Mouse (Mus musculus) MEL (cell line): ENCODE results near the gene Padi6. TPM values are rescaled to one million over a fixed set of nuclear protein-coding genes. Genes with fewer than 3 reads are reported as not detected.

Experiments
- DNase-seq: peaks from one replicate; pipeline ENCODE4 v3.0.0; 2011; ENCODE audit warnings: low read depth, low spot score
- H3K27ac ChIP-seq: 2 replicates; pipeline ENCODE4 v1.5.1; 2012; ENCODE audit warnings: low read depth, mild to moderate bottlenecking, control low read depth, low read length, moderate library complexity; ENCODE audit not compliant: control insufficient read depth
- H3K27me3 ChIP-seq, 2 experiments: fragments of 150-350 bp in 1 of 2; sonication (generic) in 1 of 2; 2 replicates each; pipeline ENCODE4 v1.6.1; 2012; ENCODE audit warnings: low read length in 2 of 2, mild to moderate bottlenecking in 2 of 2, improper control_type of control experiment in 1 of 2, moderate library complexity in 1 of 2; ENCODE audit not compliant: insufficient read depth in 2 of 2, control insufficient read depth in 1 of 2
- H3K36me3 ChIP-seq, 2 experiments: 2 replicates each; pipeline ENCODE4 v1.6.1; 2012 to 2014; ENCODE audit warnings: low read length in 2 of 2, improper control_type of control experiment in 1 of 2, inconsistent platforms in 1 of 2, mild to moderate bottlenecking in 1 of 2; ENCODE audit not compliant: insufficient read depth in 2 of 2, control insufficient read depth in 1 of 2
- H3K4me1 ChIP-seq, 2 experiments: fragments of 150-350 bp in 1 of 2; sonication (generic) in 1 of 2; 2 replicates each; pipeline ENCODE4 v1.6.1; 2012; ENCODE audit warnings: low read length in 2 of 2, improper control_type of control experiment in 1 of 2, mild to moderate bottlenecking in 1 of 2; ENCODE audit not compliant: insufficient read depth in 2 of 2, control insufficient read depth in 1 of 2
- H3K4me3 ChIP-seq, 2 experiments: fragments of 150-350 bp in 1 of 2; sonication (generic) in 1 of 2; 2 replicates each; pipeline ENCODE4 v1.5.1; 2012; ENCODE audit warnings: low read depth in 2 of 2, low read length in 2 of 2, mild to moderate bottlenecking in 2 of 2, moderate library complexity in 2 of 2, control low read depth in 1 of 2, improper control_type of control experiment in 1 of 2; ENCODE audit not compliant: control insufficient read depth in 1 of 2, insufficient read depth in 1 of 2
- H3K79me2 ChIP-seq: 2 replicates; pipeline ENCODE4 v1.6.1; 2012; ENCODE audit warnings: mild to moderate bottlenecking, low read length, moderate library complexity; ENCODE audit not compliant: control insufficient read depth, poor library complexity, insufficient read depth
- H3K9ac ChIP-seq: 2 replicates; pipeline ENCODE4 v1.6.1; 2012; ENCODE audit warnings: low read depth, mild to moderate bottlenecking, control low read depth, low read length, moderate library complexity; ENCODE audit not compliant: control insufficient read depth, poor library complexity, severe bottlenecking
- H3K9me3 ChIP-seq: fragments of 150-350 bp; sonication (generic); replicated peaks from 2 replicates; pipeline ENCODE4 v1.6.1; 2012; ENCODE audit warnings: mild to moderate bottlenecking, low read length, improper control_type of control experiment, moderate library complexity; ENCODE audit not compliant: insufficient read depth
- CHD1 ChIP-seq: IDR thresholded peaks from 2 replicates; pipeline ENCODE4 v1.6.1; 2012; ENCODE audit warnings: low read depth, mild to moderate bottlenecking, inconsistent platforms, low read length, improper control_type of control experiment
- E2F4 ChIP-seq: IDR thresholded peaks from 2 replicates; pipeline ENCODE4 v1.6.1; 2011; ENCODE audit warnings: low read depth, low read length, improper control_type of control experiment, borderline replicate concordance
- ELF1 ChIP-seq: IDR thresholded peaks from 2 replicates; pipeline ENCODE4 v1.6.1; 2014; ENCODE audit warnings: low read depth, mild to moderate bottlenecking, inconsistent platforms, low read length, improper control_type of control experiment, moderate library complexity
- EP300 ChIP-seq, 2 experiments: IDR thresholded peaks; 2 replicates each; pipeline ENCODE4 v1.6.1; 2011; ENCODE audit warnings: improper control_type of control experiment in 2 of 2, low read length in 2 of 2, low read depth in 1 of 2, mild to moderate bottlenecking in 1 of 2
- ETS1 ChIP-seq: IDR thresholded peaks from 2 replicates; pipeline ENCODE4 v1.6.1; 2012; ENCODE audit warnings: low read depth, mild to moderate bottlenecking, inconsistent platforms, low read length, improper control_type of control experiment, moderate library complexity
- GABPA ChIP-seq: IDR thresholded peaks from 2 replicates; pipeline ENCODE4 v1.6.1; 2012; ENCODE audit warnings: low read depth, mild to moderate bottlenecking, inconsistent platforms, low read length, improper control_type of control experiment, moderate library complexity
- HCFC1 ChIP-seq: IDR thresholded peaks from 2 replicates; pipeline ENCODE4 v1.6.1; 2012; ENCODE audit warnings: low read depth, mild to moderate bottlenecking, inconsistent platforms, low read length, improper control_type of control experiment, moderate library complexity
- MAX ChIP-seq: IDR thresholded peaks from 2 replicates; pipeline ENCODE4 v1.6.1; 2011; ENCODE audit warnings: low read length, improper control_type of control experiment
- MAZ ChIP-seq: IDR thresholded peaks from 2 replicates; pipeline ENCODE4 v1.6.1; 2012; ENCODE audit warnings: low read depth, mild to moderate bottlenecking, inconsistent platforms, low read length, improper control_type of control experiment
- MEF2A ChIP-seq: IDR thresholded peaks from 2 replicates; pipeline ENCODE4 v1.6.1; 2014; ENCODE audit warnings: low read depth, mild to moderate bottlenecking, inconsistent platforms, low read length, improper control_type of control experiment; ENCODE audit not compliant: poor library complexity, insufficient replicate concordance, severe bottlenecking; ENCODE audit errors: extremely low read depth
- MXI1 ChIP-seq: IDR thresholded peaks from 2 replicates; pipeline ENCODE4 v1.6.1; 2011; ENCODE audit warnings: mild to moderate bottlenecking, low read depth, low read length, improper control_type of control experiment
- MYC ChIP-seq: IDR thresholded peaks from 2 replicates; pipeline ENCODE4 v1.6.1; 2011; ENCODE audit warnings: low read depth, mild to moderate bottlenecking, low read length, improper control_type of control experiment, moderate library complexity
- NELFE ChIP-seq: IDR thresholded peaks from 2 replicates; pipeline ENCODE4 v1.6.1; 2011; ENCODE audit warnings: low read depth, low read length, improper control_type of control experiment
- NRF1 ChIP-seq: IDR thresholded peaks from 2 replicates; pipeline ENCODE4 v1.6.1; 2014; ENCODE audit warnings: low read depth, mild to moderate bottlenecking, inconsistent platforms, low read length, improper control_type of control experiment, moderate library complexity; ENCODE audit not compliant: poor library complexity, insufficient read depth, severe bottlenecking
- POLR2A ChIP-seq, 2 experiments: IDR thresholded peaks; 2 replicates each; pipeline ENCODE4 v1.6.1; 2011 to 2012; ENCODE audit warnings: low read length in 2 of 2, mild to moderate bottlenecking in 2 of 2, control low read depth in 1 of 2, improper control_type of control experiment in 1 of 2, low read depth in 1 of 2, moderate library complexity in 1 of 2; ENCODE audit not compliant: control insufficient read depth in 1 of 2, insufficient read depth in 1 of 2, poor library complexity in 1 of 2
- POLR2AphosphoS5 ChIP-seq: IDR thresholded peaks from 2 replicates; pipeline ENCODE4 v1.6.1; 2012; ENCODE audit warnings: low read depth, borderline replicate concordance, mild to moderate bottlenecking, inconsistent platforms, low read length, moderate library complexity, mixed read lengths
- RAD21 ChIP-seq: IDR thresholded peaks from 2 replicates; pipeline ENCODE4 v1.6.1; 2011; ENCODE audit warnings: mild to moderate bottlenecking, low read depth, low read length, improper control_type of control experiment
- SIN3A ChIP-seq: IDR thresholded peaks from 2 replicates; pipeline ENCODE4 v1.6.1; 2012; ENCODE audit warnings: low read length, improper control_type of control experiment, inconsistent platforms
- SMC3 ChIP-seq: IDR thresholded peaks from 2 replicates; pipeline ENCODE4 v1.6.1; 2011; ENCODE audit warnings: low read depth, low read length, improper control_type of control experiment
- TAL1 ChIP-seq: IDR thresholded peaks from 2 replicates; pipeline ENCODE4 v1.6.1; 2012; ENCODE audit warnings: mild to moderate bottlenecking, inconsistent platforms, low read length, moderate library complexity, mixed read lengths
- ZC3H11A ChIP-seq: IDR thresholded peaks from 2 replicates; pipeline ENCODE4 v1.6.1; 2012; ENCODE audit warnings: low read depth, mild to moderate bottlenecking, inconsistent platforms, low read length, improper control_type of control experiment
- ZKSCAN1 ChIP-seq: IDR thresholded peaks from 2 replicates; pipeline ENCODE4 v1.6.1; 2012; ENCODE audit warnings: low read depth, mild to moderate bottlenecking, inconsistent platforms, low read length, improper control_type of control experiment, moderate library complexity
- ZMIZ1 ChIP-seq: IDR thresholded peaks from 2 replicates; pipeline ENCODE4 v1.6.1; 2012; ENCODE audit warnings: low read depth, mild to moderate bottlenecking, inconsistent platforms, low read length, improper control_type of control experiment, moderate library complexity
- polyA plus RNA-seq, 2 experiments: library from polyadenylated mRNA; stranded (reverse) in 1 of 2; unstranded in 1 of 2; fragments of >175 nt in 1 of 2; fragments of >200 nt in 1 of 2; gene quantifications; 2 replicates each; pipeline versions ENCODE4 v1.2.1 to v1.2.4; 2012; ENCODE audit warnings: low replicate concordance in 2 of 2, low read depth in 1 of 2; ENCODE audit not compliant: insufficient read length in 2 of 2, insufficient read depth in 1 of 2, missing spikeins in 1 of 2
- total RNA-seq: library from RNA; depleted of rRNA; stranded (reverse); fragments of 300-350 nt; gene quantifications from 2 replicates; pipeline ENCODE4 v1.2.3, GENCODE M21; 2012

The Padi6 gene
- total and polyA plus RNA-seq, 3 experiments = not detected

- Histone ChIP-seq H3K9ac (no peak overlapping the region), H3K9me3 (no peaks in the 10 kb centered on the region), H3K27me3 (no peaks in the 10 kb centered on the region), H3K4me1 (peaks cover 0 to 7% of the 10 kb centered on the region in 2 experiments; a peak in 1 of 4 replicates), H3K36me3 (peaks cover 9 to 21% of the 10 kb centered on the region in 2 experiments), H3K79me2 (peaks cover 43% of the 10 kb centered on the region), H3K27ac (no peak overlapping the region), H3K4me3 (no peak overlapping the region)
- DNase-seq = no peak
- TF ChIP-seq TAL1 (no peak), E2F4 (no peak), MEF2A (no peak), SMC3 (no peak), HCFC1 (no peak), ZC3H11A (no peak), ZMIZ1 (no peak), NELFE (no peak), EP300 (IDR thresholded peaks at IDR 0.05; ENCODE audit: low read depth in 1 of 2, low read length in 2 of 2) (no peak), POLR2A (IDR thresholded peaks at IDR 0.05; ENCODE audit: control insufficient read depth in 1 of 2, insufficient read depth in 1 of 2, low read depth in 1 of 2, low read length in 2 of 2, poor library complexity in 1 of 2) (no peak), MXI1 (no peak), ETS1 (no peak), MYC (no peak), MAZ (no peak), NRF1 (no peak), MAX (no peak), ZKSCAN1 (no peak), SIN3A (no peak)
These were observed 33.3 kb downstream of the Padi6 start for GRCm38 (mm10) chr4:140709111-140709510.

DNA sequence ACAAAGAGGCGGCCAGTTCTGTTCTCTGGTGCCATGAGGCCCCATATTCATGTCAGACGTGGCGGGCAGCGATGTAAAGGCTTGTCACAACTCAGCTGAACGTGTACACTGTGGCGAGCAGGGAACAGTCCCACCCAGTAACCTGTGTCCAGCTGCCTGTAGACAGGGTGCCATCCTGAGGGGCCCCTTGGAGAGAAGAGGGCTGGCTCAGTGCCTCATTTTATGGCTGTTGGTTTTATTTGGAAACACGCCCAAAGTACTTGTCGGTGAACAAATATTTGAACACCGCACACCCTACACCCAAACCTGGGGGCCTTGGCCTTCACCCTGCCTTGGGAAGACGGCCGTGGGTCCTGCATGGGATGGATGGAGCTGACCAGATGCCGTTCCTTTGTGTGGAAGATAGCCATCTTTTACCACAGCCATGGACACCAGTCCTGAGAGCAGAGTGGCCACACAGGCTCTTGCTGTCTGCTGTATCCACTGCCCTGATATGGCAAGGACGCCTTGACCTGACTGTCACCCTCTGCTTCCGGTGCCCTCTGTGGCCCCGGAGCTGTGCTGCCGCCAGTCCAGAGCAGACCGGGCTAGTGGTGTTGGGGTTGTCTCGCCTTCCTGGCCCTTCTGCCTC is 34.0 kb downstream of the Padi6 start:
- TF ChIP-seq ZMIZ1 = no peak
- no peak for TF ChIP-seq SMC3
- TF ChIP-seq TAL1 = no peak
- no peak for TF ChIP-seq MAZ
- TF ChIP-seq E2F4 = no peak
- TF ChIP-seq ZKSCAN1 = no peak
- TF ChIP-seq POLR2A (IDR thresholded peaks at IDR 0.05; ENCODE audit: control insufficient read depth in 1 of 2, insufficient read depth in 1 of 2, low read depth in 1 of 2, low read length in 2 of 2, poor library complexity in 1 of 2) = no peak
- no peak for TF ChIP-seq ELF1
- TF ChIP-seq GABPA = no peak
- no peak for TF ChIP-seq POLR2AphosphoS5
- TF ChIP-seq CHD1 = no peak
- TF ChIP-seq RAD21 = no peak
- no peak for TF ChIP-seq HCFC1
- Histone ChIP-seq H3K36me3 (peaks cover 13 to 20% of the 10 kb centered on the region in 2 experiments), H3K4me1 (peaks cover 0 to 13% of the 10 kb centered on the region in 2 experiments; a peak in 2 of 4 replicates), H3K79me2 (peaks cover 50% of the 10 kb centered on the region), H3K27me3 (no peaks in the 10 kb centered on the region), H3K27ac (no peak overlapping the region), H3K9me3 (no peaks in the 10 kb centered on the region), H3K4me3 (no peak overlapping the region), H3K9ac (no peak overlapping the region)
- peak; percentile 6 for DNase-seq
